Mouse (Mus musculus) embryonic facial prominence, embryonic 11.5 days (tissue): Measurements from ENCODE around the gene Trappc3. TPM values are rescaled to one million over a fixed set of nuclear protein-coding genes. Genes with fewer than 3 reads are reported as not detected.

Source experiments
- ATAC-seq: fragments of 200-750 bp; cut with Nextera tagmentation; replicated peaks from 2 replicates; pipeline ENCODE4 v1.8.0; 2017; ENCODE audit warnings: low read depth; ENCODE audit not compliant: insufficient number of reproducible peaks, low FRiP score, low TSS enrichment
- DNase-seq: peaks from one replicate; pipeline ENCODE4 v3.0.0-alpha.2; 2015; ENCODE audit warnings: low spot score
- H3K27ac ChIP-seq: fragments of 300-500 bp; sonication (generic); replicated peaks from 2 replicates; pipeline ENCODE4 v1.5.1; 2014; ENCODE audit warnings: mild to moderate bottlenecking, low read depth, low read length, control low read depth
- H3K27me3 ChIP-seq: fragments of 300-500 bp; sonication (generic); 2 replicates; pipeline ENCODE4 v1.6.1; 2014; ENCODE audit warnings: mild to moderate bottlenecking, low read length, moderate library complexity, mixed read lengths; ENCODE audit not compliant: control insufficient read depth, insufficient read depth
- H3K36me3 ChIP-seq: fragments of 300-500 bp; sonication (generic); replicated peaks from 2 replicates; pipeline ENCODE4 v1.6.1; 2014; ENCODE audit warnings: low read depth, mild to moderate bottlenecking, low read length, moderate library complexity, mixed read lengths; ENCODE audit not compliant: control insufficient read depth, insufficient read depth
- H3K4me1 ChIP-seq: fragments of 300-500 bp; sonication (generic); 2 replicates; pipeline ENCODE4 v1.6.1; 2014; ENCODE audit warnings: low read length, mixed read lengths; ENCODE audit not compliant: control insufficient read depth, insufficient read depth
- H3K4me2 ChIP-seq: fragments of 300-500 bp; sonication (generic); 2 replicates; pipeline ENCODE4 v1.6.1; 2014; ENCODE audit warnings: low read depth, mild to moderate bottlenecking, control low read depth, low read length, moderate library complexity
- H3K4me3 ChIP-seq: fragments of 300-500 bp; sonication (generic); 2 replicates; pipeline ENCODE4 v1.5.1; 2014; ENCODE audit warnings: low read depth, low read length, control low read depth
- H3K9ac ChIP-seq: fragments of 300-500 bp; sonication (generic); replicated peaks from 2 replicates; pipeline ENCODE4 v1.6.1; 2014; ENCODE audit warnings: mild to moderate bottlenecking, control low read depth, low read length
- H3K9me3 ChIP-seq: fragments of 300-500 bp; sonication (generic); replicated peaks from 2 replicates; pipeline ENCODE4 v1.6.1; 2016; ENCODE audit warnings: mild to moderate bottlenecking, low read length, inconsistent platforms, mixed read lengths; ENCODE audit not compliant: control insufficient read depth
- WGBS: fragments of 180-500 bp; shearing (Covaris S2); extraction: QIAGEN DNeasy Blood & Tissue Kit; methylation state at CpG from one replicate; pipeline ENCODE4 v1.1.7; 2014; 5-methylcytosine and 5-hydroxymethylcytosine counted together
- polyA plus RNA-seq: library from polyadenylated mRNA; unstranded; fragments of >200 nt; fragmentation: Nextera tagmentation; extraction: Ambion mirVana; gene quantifications from 2 replicates; pipeline ENCODE4 v1.2.1, GENCODE M21; 2014

Gene Trappc3
- polyA plus RNA-seq, 1 experiment from 2014 or later, result 36.7 TPM

DNA sequence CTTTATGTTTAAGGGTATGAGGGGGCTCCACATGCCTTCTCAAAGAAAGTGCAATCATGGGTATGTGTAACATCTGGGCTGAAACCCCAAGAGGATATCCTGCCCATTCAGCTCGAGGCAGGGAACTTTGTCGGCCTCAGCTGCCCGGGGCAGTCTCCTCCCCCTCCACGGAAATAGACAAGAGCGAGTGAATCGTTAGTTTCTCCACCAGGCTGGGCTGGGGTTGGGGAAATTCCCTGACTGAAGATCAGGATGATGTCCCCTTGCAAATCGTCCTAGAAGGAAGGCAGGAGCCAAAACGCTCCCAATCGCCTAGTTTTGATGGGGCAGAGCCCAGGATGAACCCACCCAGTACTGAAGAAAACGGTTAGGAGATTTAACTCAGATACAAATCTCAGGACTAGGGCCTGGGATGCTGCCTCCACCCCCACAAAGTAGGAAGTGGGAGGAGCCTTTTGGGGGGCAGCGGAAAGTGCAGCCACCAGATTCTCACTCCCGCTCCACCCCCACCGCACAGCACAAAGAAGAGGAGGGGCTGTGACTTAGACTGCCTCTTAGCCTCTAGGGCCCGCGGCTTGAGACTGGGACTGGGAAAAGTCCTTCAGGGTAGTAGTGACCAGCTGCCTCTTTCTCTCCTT lies 2.5 kb upstream of the Trappc3 start:
- DNase-seq (peak; percentile 89), ATAC-seq (0 out of 2 replicates have a peak, but pooled peaks have one; percentile 15)
- H3K27ac ChIP-seq, result peak overlapping the region; percentile 91
- peak overlapping the region; percentile 7; the same call in 1 of the 2 replicates for H3K4me3 ChIP-seq
- H3K36me3 ChIP-seq, result no peaks in the 10 kb centered on the region
- H3K9ac ChIP-seq, result peak overlapping the region; percentile 50
- H3K27me3 ChIP-seq, result no peaks in the 10 kb centered on the region
- peaks cover 23% of the 10 kb centered on the region for H3K4me1 ChIP-seq
- no peaks in the 10 kb centered on the region for H3K9me3 ChIP-seq
- H3K4me2 ChIP-seq, result peak overlapping the region; percentile 34
- 0% methylated on average over 14 of the region's 15 CpGs for WGBS

DNA sequence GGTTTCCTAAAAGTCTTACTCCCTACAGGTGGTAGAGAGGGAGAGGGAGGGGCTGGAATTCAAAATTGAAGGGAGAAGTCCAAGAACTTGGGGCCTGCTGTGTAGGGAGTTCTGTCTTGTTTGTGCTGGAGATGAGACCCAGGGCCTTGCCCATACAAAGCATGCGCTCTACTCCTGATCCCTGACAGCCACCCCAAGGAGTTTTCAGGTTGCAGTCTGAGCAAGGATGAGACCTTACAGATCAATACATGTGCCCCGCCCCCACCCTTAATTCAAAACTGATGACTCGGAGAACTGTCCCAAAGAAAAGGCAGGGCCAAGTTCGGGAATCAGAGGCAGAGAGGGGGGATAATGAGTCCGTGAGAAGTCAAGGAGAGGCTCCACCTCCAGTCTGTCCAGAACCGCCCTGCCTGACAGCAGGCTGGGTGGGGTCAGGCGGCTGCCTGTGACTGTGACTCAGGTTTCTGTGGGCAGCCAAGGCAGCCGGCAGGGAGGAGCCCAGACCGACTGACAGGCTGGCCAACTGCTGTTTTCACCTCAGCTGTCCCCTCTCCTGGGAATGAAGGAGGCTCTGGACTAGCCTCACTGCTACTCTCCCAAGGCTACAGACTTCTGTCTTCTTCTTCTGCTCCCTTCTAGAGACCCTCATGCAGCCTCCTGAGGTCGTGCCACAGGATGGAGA lies 1.5 kb upstream of the Trappc3 start:
- Histone ChIP-seq H3K27ac (peak overlapping the region; percentile 91), H3K9ac (peak overlapping the region; percentile 46), H3K9me3 (no peaks in the 10 kb centered on the region), H3K27me3 (no peaks in the 10 kb centered on the region), H3K4me1 (peaks cover 23% of the 10 kb centered on the region), H3K4me2 (peak overlapping the region; percentile 29), H3K36me3 (no peaks in the 10 kb centered on the region), H3K4me3 (0 out of 2 replicates have a peak overlapping the region, but pooled peaks have one; percentile 5)
- no peak for ATAC-seq
- WGBS, result 3% methylated on average over 10 of the region's 10 CpGs
- peak; percentile 72 for DNase-seq

DNA sequence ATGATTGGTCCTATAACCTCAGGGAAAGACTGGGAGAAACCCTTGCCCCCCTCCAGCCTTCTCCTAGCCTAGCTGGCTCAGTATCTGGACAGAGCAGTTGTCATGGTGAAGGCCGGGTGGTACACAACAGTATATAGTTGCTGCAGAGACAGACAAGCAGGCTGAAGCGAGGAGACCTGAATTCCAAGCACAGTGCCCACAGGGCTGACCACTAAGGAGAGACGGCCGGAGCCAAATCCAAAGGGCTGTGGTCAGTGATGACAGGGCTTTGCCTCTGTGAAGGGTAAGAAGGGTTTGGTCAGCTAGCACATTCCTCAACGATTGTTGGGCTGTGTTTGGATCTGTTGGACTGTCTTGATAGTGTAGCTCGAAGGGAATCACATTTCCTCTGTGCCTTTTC lies 859 bp upstream of the Trappc3 start:
- H3K9ac ChIP-seq, result peak overlapping the region; percentile 44
- WGBS, result 67% methylated on average over 6 of the region's 6 CpGs
- ATAC-seq (no peak), DNase-seq (no peak)
- peaks cover 23% of the 10 kb centered on the region for H3K4me1 ChIP-seq
- H3K27me3 ChIP-seq, result no peaks in the 10 kb centered on the region
- no peaks in the 10 kb centered on the region for H3K36me3 ChIP-seq
- peak overlapping the region; percentile 29 for H3K4me2 ChIP-seq
- peak overlapping the region; percentile 91 for H3K27ac ChIP-seq
- H3K4me3 ChIP-seq, result no peak overlapping the region
- no peaks in the 10 kb centered on the region for H3K9me3 ChIP-seq

DNA sequence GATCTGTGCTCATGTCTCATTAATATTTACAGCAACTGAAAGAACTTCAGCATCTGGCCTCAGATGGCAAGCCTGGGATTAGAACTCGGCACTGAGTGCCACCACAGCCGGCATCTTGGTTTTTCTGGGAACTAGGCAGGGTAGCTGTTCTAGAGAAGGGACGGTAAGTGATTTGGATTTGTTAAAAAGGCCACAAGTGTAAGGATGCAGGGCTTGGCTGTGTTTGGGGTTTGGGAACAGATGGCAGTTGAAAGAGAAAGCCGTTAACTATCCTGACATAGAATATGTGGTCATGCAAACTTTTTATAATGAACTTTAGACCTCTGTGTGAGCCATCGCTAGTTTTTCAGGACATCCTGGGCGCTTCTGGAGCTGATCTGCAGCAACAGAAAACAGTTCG lies 450 bp upstream of the Trappc3 start:
- no peak overlapping the region for H3K27ac ChIP-seq
- no peaks in the 10 kb centered on the region for H3K36me3 ChIP-seq
- H3K4me2 ChIP-seq, result no peak overlapping the region
- no peaks in the 10 kb centered on the region for H3K9me3 ChIP-seq
- ATAC-seq (no peak), DNase-seq (no peak)
- WGBS, result 49% methylated on average over 7 of the region's 7 CpGs
- H3K4me3 ChIP-seq, result no peak overlapping the region
- no peaks in the 10 kb centered on the region for H3K27me3 ChIP-seq
- H3K4me1 ChIP-seq, result peaks cover 23% of the 10 kb centered on the region
- H3K9ac ChIP-seq, result peak overlapping the region; percentile 18; the same call in 1 of the 2 replicates

DNA sequence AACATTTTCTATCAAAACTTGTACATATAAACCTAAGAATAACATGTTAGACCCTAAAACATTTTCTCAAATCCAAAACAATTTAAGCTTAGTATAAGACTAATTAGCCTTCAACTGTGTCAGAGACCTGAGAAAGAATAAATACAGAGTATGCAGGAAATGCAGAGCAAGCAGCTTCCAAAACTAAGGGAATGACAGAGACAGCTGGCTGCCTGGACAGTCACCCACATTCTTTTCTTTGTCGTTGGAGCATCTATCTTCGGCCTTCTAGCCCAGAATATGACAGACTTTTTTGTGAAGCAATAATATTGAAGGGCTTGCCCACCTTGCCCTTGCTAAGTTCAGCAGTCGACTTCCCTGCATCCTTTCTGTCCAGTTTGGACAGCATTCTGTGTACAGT lies 7.2 kb downstream of the Trappc3 start:
- 83% methylated on average over 3 of the region's 3 CpGs for WGBS
- DNase-seq (no peak), ATAC-seq (no peak)
- H3K27me3 ChIP-seq, result no peaks in the 10 kb centered on the region
- no peaks in the 10 kb centered on the region for H3K9me3 ChIP-seq
- H3K4me2 ChIP-seq, result no peak overlapping the region
- H3K36me3 ChIP-seq, result peaks cover 6% of the 10 kb centered on the region; the same call in 1 of the 2 replicates
- no peak overlapping the region for H3K9ac ChIP-seq
- H3K4me1 ChIP-seq, result no peaks in the 10 kb centered on the region
- no peak overlapping the region for H3K27ac ChIP-seq
- no peak overlapping the region for H3K4me3 ChIP-seq

DNA sequence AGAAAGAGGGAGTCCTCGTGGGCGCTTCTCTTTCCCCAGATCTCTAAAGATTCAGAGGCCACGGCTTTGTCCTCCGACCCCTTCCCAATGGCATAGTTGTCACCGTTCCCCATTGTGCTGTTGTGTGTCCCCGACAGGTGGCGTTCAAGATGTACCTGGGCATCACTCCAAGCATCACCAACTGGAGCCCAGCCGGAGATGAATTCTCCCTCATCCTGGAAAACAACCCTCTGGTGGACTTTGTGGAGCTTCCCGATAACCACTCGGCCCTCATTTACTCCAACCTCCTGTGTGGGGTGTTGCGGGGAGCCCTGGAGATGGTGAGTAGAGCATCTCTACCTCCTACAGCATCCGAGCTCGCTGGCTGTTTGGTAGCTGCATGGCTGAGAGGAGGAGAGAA lies 11.6 kb downstream of the Trappc3 start:
- H3K4me3 ChIP-seq, result no peak overlapping the region
- H3K9ac ChIP-seq, result no peak overlapping the region
- H3K4me2 ChIP-seq, result no peak overlapping the region
- H3K27me3 ChIP-seq, result no peaks in the 10 kb centered on the region
- no peaks in the 10 kb centered on the region for H3K9me3 ChIP-seq
- ATAC-seq, result no peak
- H3K36me3 ChIP-seq, result peaks cover 6% of the 10 kb centered on the region; the same call in 1 of the 2 replicates
- WGBS, result 74% methylated on average over 13 of the region's 13 CpGs
- H3K27ac ChIP-seq, result no peak overlapping the region
- H3K4me1 ChIP-seq, result 0 out of 2 replicates have a peak, but pooled peaks cover 2% of the 10 kb centered on the region
- DNase-seq, result no peak

DNA sequence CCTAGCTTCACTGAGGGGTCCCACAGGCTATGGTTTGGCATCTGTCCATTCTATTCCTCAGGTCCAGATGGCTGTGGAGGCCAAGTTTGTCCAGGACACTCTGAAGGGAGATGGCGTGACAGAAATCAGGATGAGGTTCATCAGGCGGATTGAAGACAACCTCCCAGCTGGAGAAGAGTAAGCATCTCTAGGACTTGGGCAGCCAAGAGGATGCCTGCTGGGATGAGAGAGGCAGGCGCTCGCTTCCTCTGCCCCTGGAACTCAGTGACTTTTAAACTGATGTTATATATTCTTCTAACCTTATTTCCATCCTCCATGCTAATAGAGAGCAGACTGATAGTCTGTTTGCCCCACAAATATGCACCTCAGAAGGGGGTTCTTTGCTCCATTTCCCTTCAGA lies 13.0 kb downstream of the Trappc3 start:
- Histone ChIP-seq H3K9ac (no peak overlapping the region), H3K4me2 (no peak overlapping the region), H3K9me3 (no peaks in the 10 kb centered on the region), H3K4me3 (no peak overlapping the region), H3K4me1 (0 out of 2 replicates have a peak, but pooled peaks cover 2% of the 10 kb centered on the region), H3K27me3 (no peaks in the 10 kb centered on the region), H3K27ac (no peak overlapping the region), H3K36me3 (peaks cover 6% of the 10 kb centered on the region; the same call in 1 of the 2 replicates)
- DNase-seq, result no peak
- no peak for ATAC-seq
- 92% methylated on average over 4 of the region's 4 CpGs for WGBS

DNA sequence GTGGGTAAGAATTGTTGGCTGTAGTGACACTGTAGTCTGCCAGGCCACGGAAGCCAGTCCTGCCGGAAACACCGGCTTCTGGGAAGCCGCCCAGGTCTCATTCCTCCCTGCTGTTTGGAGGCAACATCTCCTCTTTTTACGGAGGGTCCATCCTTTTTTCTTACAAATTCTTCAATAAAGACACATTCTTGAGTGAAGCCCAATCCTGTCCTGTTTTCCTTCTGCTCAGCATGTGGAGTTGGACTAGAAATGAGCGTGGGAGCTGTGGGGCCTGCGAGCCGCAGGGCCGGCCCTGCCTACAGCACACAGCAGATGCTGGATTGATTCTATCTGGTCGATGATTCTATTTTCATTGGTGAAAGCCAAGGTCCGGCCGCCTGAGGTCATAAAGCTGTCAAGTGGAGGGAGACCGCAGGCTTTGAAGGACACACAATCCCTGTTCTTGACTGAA lies 13.6 kb downstream of the Trappc3 start:
- Histone ChIP-seq H3K27ac (no peak overlapping the region), H3K36me3 (peaks cover 6% of the 10 kb centered on the region; the same call in 1 of the 2 replicates), H3K4me1 (0 out of 2 replicates have a peak, but pooled peaks cover 2% of the 10 kb centered on the region), H3K9me3 (no peaks in the 10 kb centered on the region), H3K4me2 (no peak overlapping the region), H3K27me3 (no peaks in the 10 kb centered on the region), H3K4me3 (no peak overlapping the region), H3K9ac (no peak overlapping the region)
- no peak for ATAC-seq
- 89% methylated on average over 13 of the region's 13 CpGs for WGBS
- no peak for DNase-seq
